Mouse (Mus musculus): Measurements from ENCODE around the gene Vkorc1. TPM values are rescaled to one million over a fixed set of nuclear protein-coding genes. Genes with fewer than 3 reads are reported as not detected.
"Not testable (repeated sequence)": the region's sequence is repeated elsewhere in the genome, so short reads cannot be mapped to it uniquely, and the experiment has no call there.

The Vkorc1 gene
- polyA plus RNA-seq, 1 experiment from 2014 or later: 318 TPM

DNA sequence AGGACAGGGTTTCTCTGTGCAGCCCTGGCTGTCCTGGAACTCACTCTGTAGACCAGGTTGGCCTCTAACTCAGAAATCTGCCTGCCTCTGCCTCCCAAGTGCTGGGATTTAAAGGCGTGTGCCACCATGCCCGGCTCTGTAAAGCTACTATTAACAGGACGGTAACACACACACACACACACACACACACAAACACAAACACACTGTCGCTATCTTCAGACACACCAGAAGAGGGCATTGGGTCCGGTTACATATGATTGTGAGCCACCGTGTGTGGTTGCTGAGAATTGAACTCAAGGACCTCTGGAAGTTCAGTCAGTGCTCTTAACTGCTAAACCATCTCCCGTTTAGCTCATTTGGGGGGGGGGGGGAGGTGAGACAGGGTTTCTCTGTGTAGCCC lies 474 bp upstream of the Vkorc1 start:
- not testable (repeated sequence) for DNase-seq (ENCODE audit: low spot score)

GRCm38 (mm10) chr7:127894480-127894879 lies 937 bp downstream of the Vkorc1 start:
- peaks cover 26% of the 10 kb centered on the region for H3K36me3 ChIP-seq (ENCODE audit: control insufficient read depth, insufficient read depth, low read length)
- H3K4me1 ChIP-seq (ENCODE audit: control insufficient read depth, insufficient read depth, low read length): peaks cover 7% of the 10 kb centered on the region; the same call in 1 of the 2 replicates
- H3K4me3 ChIP-seq (ENCODE audit: low read depth, low read length): peak overlapping the region; percentile 57
- no peaks in the 10 kb centered on the region for H3K27me3 ChIP-seq (replicated peaks; ENCODE audit: control insufficient read depth, insufficient read depth, low read length)
- H3K27ac ChIP-seq (replicated peaks; ENCODE audit: low read depth, low read length): no peak overlapping the region
- peak overlapping the region; percentile 82 for H3K4me2 ChIP-seq (ENCODE audit: low read depth, low read length)
- ATAC-seq (ENCODE audit: low read depth) (no peak), DNase-seq (ENCODE audit: low spot score) (no peak)
- no peaks in the 10 kb centered on the region for H3K9me3 ChIP-seq (ENCODE audit: control insufficient read depth, low read length)
- peak overlapping the region; percentile 79 for H3K9ac ChIP-seq (ENCODE audit: low read depth, low read length)
- WGBS: 70% methylated on average over 5 of the region's 5 CpGs

More for the DNA sequence above, 474 bp upstream of the Vkorc1 start:
- H3K9me3 ChIP-seq (ENCODE audit: control insufficient read depth, low read length); H3K9ac ChIP-seq (ENCODE audit: low read depth, low read length); H3K27ac ChIP-seq (replicated peaks; ENCODE audit: low read depth, low read length); H3K27me3 ChIP-seq (replicated peaks; ENCODE audit: control insufficient read depth, insufficient read depth, low read length); ATAC-seq (ENCODE audit: low read depth); H3K4me1 ChIP-seq (ENCODE audit: control insufficient read depth, insufficient read depth, low read length): not testable (repeated sequence)
- Histone ChIP-seq H3K4me3 (ENCODE audit: low read depth, low read length) (peak overlapping the region; percentile 57), H3K4me2 (ENCODE audit: low read depth, low read length) (peak overlapping the region; percentile 82), H3K36me3 (ENCODE audit: control insufficient read depth, insufficient read depth, low read length) (peaks cover 20% of the 10 kb centered on the region)
- 74% methylated on average over 7 of the region's 7 CpGs for WGBS

DNA sequence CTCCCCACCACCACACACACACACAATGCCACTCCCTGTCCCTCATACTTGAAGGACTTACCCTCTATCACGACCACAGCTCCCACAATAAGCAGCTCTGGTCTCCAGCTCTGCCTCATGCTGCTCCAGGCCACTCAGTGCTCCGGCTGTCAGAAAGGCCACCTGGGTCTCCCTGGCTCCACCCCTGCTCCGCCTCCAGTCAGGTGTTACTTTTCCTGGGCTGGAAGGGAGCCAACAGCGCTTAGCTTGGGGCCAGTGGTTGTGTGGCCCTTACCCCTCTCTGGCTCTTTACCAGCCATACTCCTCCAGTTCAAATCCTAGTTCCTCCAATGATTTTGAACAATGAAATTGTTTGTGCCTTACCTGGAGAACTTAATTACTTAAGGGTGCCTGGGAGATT lies 4.6 kb downstream of the Vkorc1 start, which contains the start of gene Prss53:
TSS of gene Prss53 (minus strand) at position 173 of the 400 bp plus-strand sequence.
- peak; percentile 52 for DNase-seq (ENCODE audit: low spot score)

GRCm38 (mm10) chr7:127888821-127889220 lies 6.6 kb downstream of the Vkorc1 start:
- H3K27ac ChIP-seq (replicated peaks; ENCODE audit: low read depth, low read length): no peak overlapping the region
- H3K36me3 ChIP-seq (ENCODE audit: control insufficient read depth, insufficient read depth, low read length): peaks cover 81% of the 10 kb centered on the region
- WGBS: 74% methylated on average over 3 of the region's 3 CpGs
- H3K27me3 ChIP-seq (replicated peaks; ENCODE audit: control insufficient read depth, insufficient read depth, low read length): no peaks in the 10 kb centered on the region
- H3K9me3 ChIP-seq (ENCODE audit: control insufficient read depth, low read length): no peaks in the 10 kb centered on the region
- ATAC-seq (ENCODE audit: low read depth): no peak
- DNase-seq (ENCODE audit: low spot score): no peak
- no peak overlapping the region for H3K4me3 ChIP-seq (ENCODE audit: low read depth, low read length)
- no peak overlapping the region for H3K4me2 ChIP-seq (ENCODE audit: low read depth, low read length)
- no peaks in the 10 kb centered on the region; the same call in 1 of the 2 replicates for H3K4me1 ChIP-seq (ENCODE audit: control insufficient read depth, insufficient read depth, low read length)
- H3K9ac ChIP-seq (ENCODE audit: low read depth, low read length): no peak overlapping the region

More for the DNA sequence above, 4.6 kb downstream of the Vkorc1 start, which contains the start of gene Prss53:
- H3K4me2 ChIP-seq (ENCODE audit: low read depth, low read length): no peak within 1 kb of the TSS
- H3K9ac ChIP-seq (ENCODE audit: low read depth, low read length): no peak within 1 kb of the TSS
- no peak for ATAC-seq (ENCODE audit: low read depth)
- H3K36me3 ChIP-seq (ENCODE audit: control insufficient read depth, insufficient read depth, low read length): peaks cover 62% of the 10 kb centered on the region
- no peak within 1 kb of the TSS for H3K27ac ChIP-seq (replicated peaks; ENCODE audit: low read depth, low read length)
- H3K4me3 ChIP-seq (ENCODE audit: low read depth, low read length): no peak within 1 kb of the TSS
- WGBS: 33% methylated on average over 4 of the region's 4 CpGs
- H3K4me1 ChIP-seq (ENCODE audit: control insufficient read depth, insufficient read depth, low read length): peaks cover 7% of the 10 kb centered on the region; the same call in 1 of the 2 replicates
- H3K27me3 ChIP-seq (replicated peaks; ENCODE audit: control insufficient read depth, insufficient read depth, low read length): no peaks in the 10 kb centered on the region
- no peaks in the 10 kb centered on the region for H3K9me3 ChIP-seq (ENCODE audit: control insufficient read depth, low read length)

DNA sequence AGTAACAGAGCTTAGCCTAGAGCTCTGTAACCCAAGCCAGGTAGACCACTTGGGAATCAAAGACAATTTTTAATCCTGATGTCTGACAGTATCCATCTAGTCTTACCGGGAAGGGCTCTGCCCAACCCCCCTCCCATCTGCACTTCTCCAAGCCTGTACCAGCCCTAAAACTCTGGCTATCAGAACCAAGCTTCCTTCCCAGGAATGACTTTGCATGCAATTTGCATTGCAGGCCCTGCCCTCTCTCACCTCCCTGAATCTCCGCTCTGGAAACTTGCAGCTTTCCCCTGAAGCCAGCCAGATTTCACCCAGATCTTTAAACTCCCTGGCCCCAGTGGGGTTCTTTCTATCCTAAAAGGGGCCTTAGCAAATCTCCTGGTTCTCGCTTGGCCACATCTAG lies 7.6 kb downstream of the Vkorc1 start:
- ATAC-seq (ENCODE audit: low read depth): no peak
- 77% methylated on average over 3 of the region's 3 CpGs for WGBS
- H3K9ac ChIP-seq (ENCODE audit: low read depth, low read length): no peak overlapping the region

GRCm38 (mm10) chr7:127887191-127887590 lies 8.2 kb downstream of the Vkorc1 start:
- Histone ChIP-seq H3K4me1 (ENCODE audit: control insufficient read depth, insufficient read depth, low read length) (no peaks in the 10 kb centered on the region; the same call in 1 of the 2 replicates), H3K4me2 (ENCODE audit: low read depth, low read length) (no peak overlapping the region), H3K27me3 (replicated peaks; ENCODE audit: control insufficient read depth, insufficient read depth, low read length) (no peaks in the 10 kb centered on the region), H3K27ac (replicated peaks; ENCODE audit: low read depth, low read length) (no peak overlapping the region), H3K9ac (ENCODE audit: low read depth, low read length) (no peak overlapping the region), H3K4me3 (ENCODE audit: low read depth, low read length) (no peak overlapping the region), H3K9me3 (ENCODE audit: control insufficient read depth, low read length) (no peaks in the 10 kb centered on the region), H3K36me3 (ENCODE audit: control insufficient read depth, insufficient read depth, low read length) (peaks cover 81% of the 10 kb centered on the region)
- WGBS: 84% methylated on average over 5 of the region's 8 CpGs
- ATAC-seq (ENCODE audit: low read depth) (no peak), DNase-seq (ENCODE audit: low spot score) (no peak)

More for the DNA sequence above, 7.6 kb downstream of the Vkorc1 start:
- Histone ChIP-seq H3K4me2 (ENCODE audit: low read depth, low read length) (no peak overlapping the region), H3K9me3 (ENCODE audit: control insufficient read depth, low read length) (no peaks in the 10 kb centered on the region), H3K27me3 (replicated peaks; ENCODE audit: control insufficient read depth, insufficient read depth, low read length) (no peaks in the 10 kb centered on the region), H3K4me1 (ENCODE audit: control insufficient read depth, insufficient read depth, low read length) (no peaks in the 10 kb centered on the region; the same call in 1 of the 2 replicates), H3K27ac (replicated peaks; ENCODE audit: low read depth, low read length) (no peak overlapping the region), H3K36me3 (ENCODE audit: control insufficient read depth, insufficient read depth, low read length) (peaks cover 81% of the 10 kb centered on the region), H3K4me3 (ENCODE audit: low read depth, low read length) (no peak overlapping the region)
- no peak for DNase-seq (ENCODE audit: low spot score)

DNA sequence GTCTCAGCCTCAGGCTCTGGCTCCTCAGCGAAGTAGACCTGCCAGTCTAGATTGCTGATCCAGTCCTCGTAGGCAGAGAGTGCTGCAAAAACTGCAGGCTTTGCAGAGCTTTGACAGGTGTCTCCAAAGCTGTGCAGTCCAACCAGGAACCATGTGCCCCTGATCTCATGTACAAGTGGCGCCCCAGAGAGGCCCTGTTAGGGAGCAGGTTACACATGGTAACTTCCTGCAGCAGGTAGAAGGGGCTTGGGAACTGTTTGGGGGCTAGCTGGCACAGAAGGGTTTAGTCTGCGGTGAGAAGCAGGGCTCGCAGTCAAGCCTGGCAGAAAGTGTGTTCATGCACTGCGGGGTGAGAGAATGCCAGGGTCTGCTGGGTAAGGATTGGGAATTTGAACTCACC lies 8.9 kb downstream of the Vkorc1 start:
- no peak for ATAC-seq (ENCODE audit: low read depth)
- no peak for DNase-seq (ENCODE audit: low spot score)
- Histone ChIP-seq H3K36me3 (ENCODE audit: control insufficient read depth, insufficient read depth, low read length) (peaks cover 85% of the 10 kb centered on the region), H3K4me2 (ENCODE audit: low read depth, low read length) (no peak overlapping the region), H3K4me1 (ENCODE audit: control insufficient read depth, insufficient read depth, low read length) (no peaks in the 10 kb centered on the region; the same call in 1 of the 2 replicates), H3K4me3 (ENCODE audit: low read depth, low read length) (no peak overlapping the region), H3K27ac (replicated peaks; ENCODE audit: low read depth, low read length) (no peak overlapping the region), H3K9me3 (ENCODE audit: control insufficient read depth, low read length) (no peaks in the 10 kb centered on the region), H3K27me3 (replicated peaks; ENCODE audit: control insufficient read depth, insufficient read depth, low read length) (no peaks in the 10 kb centered on the region), H3K9ac (ENCODE audit: low read depth, low read length) (0 out of 2 replicates have a peak overlapping the region, but pooled peaks have one; percentile 25)
- 84% methylated on average over 6 of the region's 6 CpGs for WGBS

DNA sequence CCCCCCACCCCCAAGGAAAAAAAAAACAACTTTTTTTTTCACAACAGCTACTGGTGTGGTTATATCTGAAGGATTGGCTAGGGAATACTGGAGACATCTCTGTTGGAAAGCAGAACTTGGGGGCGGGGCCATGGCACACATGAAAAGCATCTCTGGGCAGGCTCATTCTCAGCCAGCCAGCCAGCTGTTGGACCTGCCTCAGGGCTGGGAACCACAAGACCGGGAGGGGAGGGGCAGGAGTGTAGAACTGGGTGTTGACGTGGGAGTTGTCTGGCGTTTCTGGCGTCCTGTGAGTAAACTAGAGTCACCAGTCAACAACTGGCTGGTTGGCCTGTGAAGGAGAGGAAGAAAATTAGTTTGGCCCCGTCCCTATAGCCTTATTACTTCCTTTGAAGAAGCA lies 9.5 kb downstream of the Vkorc1 start:
- no peaks in the 10 kb centered on the region; the same call in 1 of the 2 replicates for H3K4me1 ChIP-seq (ENCODE audit: control insufficient read depth, insufficient read depth, low read length)
- no peak overlapping the region for H3K27ac ChIP-seq (replicated peaks; ENCODE audit: low read depth, low read length)

GRCm38 (mm10) chr7:127880431-127880830 lies 15.0 kb downstream of the Vkorc1 start:
- WGBS: 89% methylated on average over 12 of the region's 12 CpGs
- no peak overlapping the region for H3K27ac ChIP-seq (replicated peaks; ENCODE audit: low read depth, low read length)
- H3K4me1 ChIP-seq (ENCODE audit: control insufficient read depth, insufficient read depth, low read length): peaks cover 7% of the 10 kb centered on the region
- DNase-seq (ENCODE audit: low spot score) (no peak), ATAC-seq (ENCODE audit: low read depth) (no peak)
- H3K4me3 ChIP-seq (ENCODE audit: low read depth, low read length): no peak overlapping the region
- H3K9ac ChIP-seq (ENCODE audit: low read depth, low read length): no peak overlapping the region
- H3K4me2 ChIP-seq (ENCODE audit: low read depth, low read length): no peak overlapping the region
- no peaks in the 10 kb centered on the region for H3K27me3 ChIP-seq (replicated peaks; ENCODE audit: control insufficient read depth, insufficient read depth, low read length)
- H3K36me3 ChIP-seq (ENCODE audit: control insufficient read depth, insufficient read depth, low read length): peaks cover 77% of the 10 kb centered on the region
- H3K9me3 ChIP-seq (ENCODE audit: control insufficient read depth, low read length): no peaks in the 10 kb centered on the region

More for the DNA sequence above, 9.5 kb downstream of the Vkorc1 start:
- Histone ChIP-seq H3K27me3 (replicated peaks; ENCODE audit: control insufficient read depth, insufficient read depth, low read length) (no peaks in the 10 kb centered on the region), H3K9me3 (ENCODE audit: control insufficient read depth, low read length) (no peaks in the 10 kb centered on the region), H3K9ac (ENCODE audit: low read depth, low read length) (no peak overlapping the region), H3K36me3 (ENCODE audit: control insufficient read depth, insufficient read depth, low read length) (peaks cover 91% of the 10 kb centered on the region), H3K4me3 (ENCODE audit: low read depth, low read length) (no peak overlapping the region), H3K4me2 (ENCODE audit: low read depth, low read length) (no peak overlapping the region)
- peak; percentile 48 for DNase-seq (ENCODE audit: low spot score)
- WGBS: 60% methylated on average over 6 of the region's 6 CpGs
- ATAC-seq (ENCODE audit: low read depth): 0 out of 2 replicates have a peak, but pooled peaks have one; percentile 10
